Mouse (Mus musculus): ENCODE measurements around the gene Olfm1. TPM values are rescaled to one million over a fixed set of nuclear protein-coding genes. Genes with fewer than 3 reads are reported as not detected.

Olfm1 gene
- polyA plus RNA-seq, 1 experiment from 2014 or later, result 11.7 TPM

DNA sequence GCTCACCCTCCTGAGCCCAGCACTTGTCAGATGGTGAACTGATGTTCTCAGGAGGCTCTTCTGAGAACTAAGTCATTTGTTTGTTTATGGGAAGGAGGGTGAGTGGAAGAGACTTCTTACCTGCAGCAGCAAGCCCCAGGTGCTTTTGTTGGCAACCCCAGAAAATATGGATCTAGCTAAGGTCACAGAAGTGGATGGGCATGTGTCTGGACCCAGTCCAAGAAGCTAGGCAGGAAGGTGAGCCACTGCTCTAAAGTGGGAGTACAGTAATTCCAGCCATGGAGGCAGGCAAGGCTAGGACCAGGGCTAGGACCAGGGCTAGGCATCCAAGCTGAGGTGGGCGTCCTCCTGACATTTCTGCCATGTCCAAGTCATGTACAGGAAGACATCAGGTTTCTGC is 26.8 kb downstream of the Olfm1 start:
- H3K27me3 ChIP-seq (ENCODE audit: control insufficient read depth, insufficient read depth, low read length), result no peaks in the 10 kb centered on the region
- H3K9me3 ChIP-seq (ENCODE audit: control insufficient read depth, low read length), result no peaks in the 10 kb centered on the region
- peaks cover 13 to 14% of the 10 kb centered on the region in 2 experiments for H3K4me1 ChIP-seq (ENCODE audit: control insufficient read depth in 2 of 2, insufficient read depth in 2 of 2, low read length in 2 of 2)
- no peak overlapping the region for H3K4me3 ChIP-seq (ENCODE audit: control insufficient read depth in 1 of 2, insufficient read depth in 1 of 2, low read depth in 1 of 2, low read length in 2 of 2)
- peak overlapping the region; percentile 20 to 46; a peak in 1 of 4 replicates for H3K27ac ChIP-seq (replicated peaks in 1 of 2; ENCODE audit: control insufficient read depth in 1 of 2, insufficient read depth in 1 of 2, low read depth in 2 of 2, low read length in 2 of 2)
- no peak for ATAC-seq (ENCODE audit: insufficient number of reproducible peaks, insufficient read depth, low FRiP score, low read depth)
- WGBS, result 86% methylated on average over 1 of the region's 1 CpGs
- H3K4me2 ChIP-seq (ENCODE audit: low read length), result no peak overlapping the region
- H3K36me3 ChIP-seq (ENCODE audit: control insufficient read depth, insufficient read depth, low read length), result no peaks in the 10 kb centered on the region
- H3K9ac ChIP-seq (ENCODE audit: low read length), result no peak overlapping the region

GRCm38 (mm10) chr2:28221803-28222202 is 29.0 kb downstream of the Olfm1 start:
- H3K27me3 ChIP-seq (ENCODE audit: control insufficient read depth, insufficient read depth, low read length), result no peaks in the 10 kb centered on the region
- no peak overlapping the region for H3K4me3 ChIP-seq (ENCODE audit: control insufficient read depth in 1 of 2, insufficient read depth in 1 of 2, low read depth in 1 of 2, low read length in 2 of 2)
- ATAC-seq (ENCODE audit: insufficient number of reproducible peaks, insufficient read depth, low FRiP score, low read depth), result no peak
- H3K36me3 ChIP-seq (ENCODE audit: control insufficient read depth, insufficient read depth, low read length), result no peaks in the 10 kb centered on the region
- H3K4me1 ChIP-seq (ENCODE audit: control insufficient read depth in 2 of 2, insufficient read depth in 2 of 2, low read length in 2 of 2), result peaks cover 13 to 14% of the 10 kb centered on the region in 2 experiments
- no peak overlapping the region for H3K4me2 ChIP-seq (ENCODE audit: low read length)
- H3K9ac ChIP-seq (ENCODE audit: low read length), result no peak overlapping the region
- no peak overlapping the region for H3K27ac ChIP-seq (replicated peaks in 1 of 2; ENCODE audit: control insufficient read depth in 1 of 2, insufficient read depth in 1 of 2, low read depth in 2 of 2, low read length in 2 of 2)
- H3K9me3 ChIP-seq (ENCODE audit: control insufficient read depth, low read length), result no peaks in the 10 kb centered on the region
- 44% methylated on average over 2 of the region's 2 CpGs for WGBS

DNA sequence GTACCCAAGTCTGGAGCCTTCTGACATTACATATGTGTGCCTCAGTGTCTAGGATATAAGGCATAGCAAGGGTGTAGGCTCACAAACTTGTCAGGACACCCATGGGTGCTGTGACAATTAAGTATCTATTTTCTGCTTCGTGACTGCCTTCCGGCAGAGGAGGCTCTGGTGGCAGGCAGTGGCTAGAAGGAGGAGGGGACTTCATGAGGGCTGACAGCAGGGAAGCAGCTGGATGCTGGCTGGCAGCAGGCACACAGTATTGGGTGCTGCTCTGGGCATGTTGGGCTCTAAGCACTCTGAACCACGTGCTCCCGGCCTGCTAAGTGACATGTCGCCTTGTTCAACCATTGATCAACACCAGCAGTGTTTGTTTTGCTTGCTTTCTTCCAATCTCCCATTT is 32.0 kb downstream of the Olfm1 start:
- no peak for ATAC-seq (ENCODE audit: insufficient number of reproducible peaks, insufficient read depth, low FRiP score, low read depth)
- Histone ChIP-seq H3K9ac (ENCODE audit: low read length) (no peak overlapping the region), H3K27me3 (ENCODE audit: control insufficient read depth, insufficient read depth, low read length) (no peaks in the 10 kb centered on the region), H3K4me2 (ENCODE audit: low read length) (no peak overlapping the region), H3K36me3 (ENCODE audit: control insufficient read depth, insufficient read depth, low read length) (0 out of 2 replicates have a peak, but pooled peaks cover 5% of the 10 kb centered on the region), H3K9me3 (ENCODE audit: control insufficient read depth, low read length) (no peaks in the 10 kb centered on the region), H3K4me1 (ENCODE audit: control insufficient read depth in 2 of 2, insufficient read depth in 2 of 2, low read length in 2 of 2) (no peaks in the 10 kb centered on the region; a peak in 1 of 4 replicates), H3K27ac (replicated peaks in 1 of 2; ENCODE audit: control insufficient read depth in 1 of 2, insufficient read depth in 1 of 2, low read depth in 2 of 2, low read length in 2 of 2) (no peak overlapping the region), H3K4me3 (ENCODE audit: control insufficient read depth in 1 of 2, insufficient read depth in 1 of 2, low read depth in 1 of 2, low read length in 2 of 2) (no peak overlapping the region)
- 50% methylated on average over 5 of the region's 5 CpGs for WGBS

GRCm38 (mm10) chr2:28225906-28226305 is 33.1 kb downstream of the Olfm1 start:
- ATAC-seq (ENCODE audit: insufficient number of reproducible peaks, insufficient read depth, low FRiP score, low read depth), result no peak
- Histone ChIP-seq H3K4me2 (ENCODE audit: low read length) (no peak overlapping the region), H3K4me1 (ENCODE audit: control insufficient read depth in 2 of 2, insufficient read depth in 2 of 2, low read length in 2 of 2) (no peaks in the 10 kb centered on the region; a peak in 1 of 4 replicates), H3K27me3 (ENCODE audit: control insufficient read depth, insufficient read depth, low read length) (no peaks in the 10 kb centered on the region), H3K9ac (ENCODE audit: low read length) (no peak overlapping the region), H3K9me3 (ENCODE audit: control insufficient read depth, low read length) (no peaks in the 10 kb centered on the region), H3K36me3 (ENCODE audit: control insufficient read depth, insufficient read depth, low read length) (0 out of 2 replicates have a peak, but pooled peaks cover 5% of the 10 kb centered on the region), H3K4me3 (ENCODE audit: control insufficient read depth in 1 of 2, insufficient read depth in 1 of 2, low read depth in 1 of 2, low read length in 2 of 2) (no peak overlapping the region), H3K27ac (replicated peaks in 1 of 2; ENCODE audit: control insufficient read depth in 1 of 2, insufficient read depth in 1 of 2, low read depth in 2 of 2, low read length in 2 of 2) (no peak overlapping the region)
- WGBS, result 29% methylated on average over 3 of the region's 3 CpGs

GRCm38 (mm10) chr2:28226971-28227370 is 34.2 kb downstream of the Olfm1 start:
- Histone ChIP-seq H3K27ac (replicated peaks in 1 of 2; ENCODE audit: control insufficient read depth in 1 of 2, insufficient read depth in 1 of 2, low read depth in 2 of 2, low read length in 2 of 2) (no peak overlapping the region), H3K36me3 (ENCODE audit: control insufficient read depth, insufficient read depth, low read length) (0 out of 2 replicates have a peak, but pooled peaks cover 5% of the 10 kb centered on the region), H3K4me3 (ENCODE audit: control insufficient read depth in 1 of 2, insufficient read depth in 1 of 2, low read depth in 1 of 2, low read length in 2 of 2) (no peak overlapping the region), H3K4me1 (ENCODE audit: control insufficient read depth in 2 of 2, insufficient read depth in 2 of 2, low read length in 2 of 2) (no peaks in the 10 kb centered on the region; a peak in 1 of 4 replicates), H3K9me3 (ENCODE audit: control insufficient read depth, low read length) (no peaks in the 10 kb centered on the region), H3K27me3 (ENCODE audit: control insufficient read depth, insufficient read depth, low read length) (no peaks in the 10 kb centered on the region), H3K9ac (ENCODE audit: low read length) (no peak overlapping the region), H3K4me2 (ENCODE audit: low read length) (no peak overlapping the region)
- no peak for ATAC-seq (ENCODE audit: insufficient number of reproducible peaks, insufficient read depth, low FRiP score, low read depth)
- 75% methylated on average over 5 of the region's 5 CpGs for WGBS

GRCm38 (mm10) chr2:28227589-28228191 is 34.9 kb downstream of the Olfm1 start:
- H3K36me3 ChIP-seq (ENCODE audit: control insufficient read depth, insufficient read depth, low read length), result 0 out of 2 replicates have a peak, but pooled peaks cover 5% of the 10 kb centered on the region
- no peak overlapping the region for H3K4me3 ChIP-seq (ENCODE audit: control insufficient read depth in 1 of 2, insufficient read depth in 1 of 2, low read depth in 1 of 2, low read length in 2 of 2)
- no peak for ATAC-seq (ENCODE audit: insufficient number of reproducible peaks, insufficient read depth, low FRiP score, low read depth)
- no peak overlapping the region for H3K9ac ChIP-seq (ENCODE audit: low read length)
- H3K4me1 ChIP-seq (ENCODE audit: control insufficient read depth in 2 of 2, insufficient read depth in 2 of 2, low read length in 2 of 2), result no peaks in the 10 kb centered on the region; a peak in 1 of 4 replicates
- 49% methylated on average over 8 of the region's 8 CpGs for WGBS
- H3K27ac ChIP-seq (replicated peaks in 1 of 2; ENCODE audit: control insufficient read depth in 1 of 2, insufficient read depth in 1 of 2, low read depth in 2 of 2, low read length in 2 of 2), result no peak overlapping the region
- no peak overlapping the region for H3K4me2 ChIP-seq (ENCODE audit: low read length)
- no peaks in the 10 kb centered on the region for H3K9me3 ChIP-seq (ENCODE audit: control insufficient read depth, low read length)
- no peaks in the 10 kb centered on the region for H3K27me3 ChIP-seq (ENCODE audit: control insufficient read depth, insufficient read depth, low read length)

DNA sequence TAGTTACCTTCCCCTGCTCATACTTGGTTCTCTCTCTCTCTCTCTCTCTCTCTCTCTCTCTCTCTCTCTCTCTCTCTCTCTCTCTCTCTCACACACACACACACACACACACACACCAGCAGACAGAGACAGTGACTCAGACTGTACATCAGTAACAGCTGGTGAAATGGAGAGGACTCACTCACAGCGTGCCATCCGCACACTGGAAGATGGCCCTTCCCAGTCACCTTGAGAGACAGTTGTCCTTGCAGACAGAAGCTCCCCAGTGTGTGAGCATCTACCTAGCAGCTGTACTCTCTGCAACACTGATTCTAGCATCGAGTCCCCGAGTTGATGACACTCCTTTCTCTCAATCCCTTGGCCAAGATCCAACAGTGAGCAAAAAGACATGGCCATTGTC is 35.6 kb downstream of the Olfm1 start:
- no peak overlapping the region for H3K4me3 ChIP-seq (ENCODE audit: control insufficient read depth in 1 of 2, insufficient read depth in 1 of 2, low read depth in 1 of 2, low read length in 2 of 2)
- no peaks in the 10 kb centered on the region; a peak in 1 of 4 replicates for H3K4me1 ChIP-seq (ENCODE audit: control insufficient read depth in 2 of 2, insufficient read depth in 2 of 2, low read length in 2 of 2)
- ATAC-seq (ENCODE audit: insufficient number of reproducible peaks, insufficient read depth, low FRiP score, low read depth), result no peak
- H3K27me3 ChIP-seq (ENCODE audit: control insufficient read depth, insufficient read depth, low read length), result no peaks in the 10 kb centered on the region
- 0 out of 2 replicates have a peak, but pooled peaks cover 5% of the 10 kb centered on the region for H3K36me3 ChIP-seq (ENCODE audit: control insufficient read depth, insufficient read depth, low read length)
- WGBS, result 81% methylated on average over 4 of the region's 4 CpGs
- no peak overlapping the region for H3K27ac ChIP-seq (replicated peaks in 1 of 2; ENCODE audit: control insufficient read depth in 1 of 2, insufficient read depth in 1 of 2, low read depth in 2 of 2, low read length in 2 of 2)
- no peaks in the 10 kb centered on the region for H3K9me3 ChIP-seq (ENCODE audit: control insufficient read depth, low read length)
- H3K4me2 ChIP-seq (ENCODE audit: low read length), result no peak overlapping the region
- H3K9ac ChIP-seq (ENCODE audit: low read length), result no peak overlapping the region

DNA sequence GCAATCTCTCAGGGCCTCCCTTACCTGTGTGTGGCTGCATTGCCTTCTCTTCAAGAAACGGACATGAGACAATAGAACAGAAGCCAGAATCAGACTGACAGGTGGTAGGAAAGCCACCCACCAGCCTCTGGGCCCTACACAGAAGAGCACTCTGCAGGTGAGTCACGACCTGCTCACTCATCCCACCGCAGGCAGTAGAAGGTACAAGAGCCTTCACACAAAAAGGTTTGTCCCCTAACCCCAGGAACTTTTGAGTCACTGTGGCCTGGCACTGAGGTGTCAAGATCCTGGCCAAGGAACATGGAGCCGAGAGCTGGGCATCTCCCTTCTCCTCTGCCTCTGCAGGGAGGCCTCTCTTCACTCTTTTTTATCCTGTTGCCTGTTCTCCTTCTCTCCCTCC is 42.3 kb downstream of the Olfm1 start:
- Histone ChIP-seq H3K9ac (ENCODE audit: low read length) (no peak overlapping the region), H3K4me2 (ENCODE audit: low read length) (no peak overlapping the region), H3K4me1 (ENCODE audit: control insufficient read depth in 2 of 2, insufficient read depth in 2 of 2, low read length in 2 of 2) (no peaks in the 10 kb centered on the region), H3K27me3 (ENCODE audit: control insufficient read depth, insufficient read depth, low read length) (no peaks in the 10 kb centered on the region), H3K4me3 (ENCODE audit: control insufficient read depth in 1 of 2, insufficient read depth in 1 of 2, low read depth in 1 of 2, low read length in 2 of 2) (no peak overlapping the region), H3K27ac (replicated peaks in 1 of 2; ENCODE audit: control insufficient read depth in 1 of 2, insufficient read depth in 1 of 2, low read depth in 2 of 2, low read length in 2 of 2) (no peak overlapping the region), H3K9me3 (ENCODE audit: control insufficient read depth, low read length) (0 out of 2 replicates have a peak, but pooled peaks cover 4% of the 10 kb centered on the region), H3K36me3 (ENCODE audit: control insufficient read depth, insufficient read depth, low read length) (no peaks in the 10 kb centered on the region)
- 56% methylated on average over 4 of the region's 4 CpGs for WGBS
- no peak for ATAC-seq (ENCODE audit: insufficient number of reproducible peaks, insufficient read depth, low FRiP score, low read depth)
